Mouse (Mus musculus) kidney, adult 2 months (tissue): Measurements from ENCODE around the gene Noa1. TPM values are rescaled to one million over a fixed set of nuclear protein-coding genes. Genes with fewer than 3 reads are reported as not detected.
A peak's percentile ranks its signal among the peaks of the same experiment; 100 is the strongest.

Experiments
- DNase-seq: peaks from one replicate; pipeline ENCODE4 v3.0.0; 2021
- H3K27ac ChIP-seq: fragments of 200-500 bp; 2 replicates; pipeline ENCODE4 v1.5.1; 2012; ENCODE audit warnings: low read depth, low read length, control low read depth, inconsistent platforms; ENCODE audit not compliant: insufficient read depth
- H3K27me3 ChIP-seq: fragments of 200-500 bp; replicated peaks from 2 replicates; pipeline ENCODE4 v1.6.1; 2012; ENCODE audit warnings: mild to moderate bottlenecking, moderate library complexity, low read length, inconsistent platforms; ENCODE audit not compliant: control insufficient read depth, insufficient read depth
- H3K36me3 ChIP-seq: fragments of 200-500 bp; 2 replicates; pipeline ENCODE4 v1.6.1; 2012; ENCODE audit warnings: mild to moderate bottlenecking, moderate library complexity, low read length, inconsistent platforms; ENCODE audit not compliant: control insufficient read depth, insufficient read depth
- H3K4me1 ChIP-seq: fragments of 200-500 bp; 2 replicates; pipeline ENCODE4 v1.6.1; 2011; ENCODE audit warnings: low read length; ENCODE audit not compliant: control insufficient read depth, insufficient read depth
- H3K4me3 ChIP-seq: fragments of 200-500 bp; 2 replicates; pipeline ENCODE4 v1.5.1; 2011; ENCODE audit warnings: mild to moderate bottlenecking, low read depth, low read length, control low read depth; ENCODE audit not compliant: insufficient read depth
- CTCF ChIP-seq: fragments of 200-500 bp; conservative IDR thresholded peaks from 2 replicates; pipeline ENCODE4 v1.5.1; 2011; ENCODE audit warnings: low read depth, mild to moderate bottlenecking, control low read depth, low read length, moderate library complexity, mixed read lengths; ENCODE audit not compliant: insufficient read depth, insufficient read length
- POLR2A ChIP-seq: fragments of 200-500 bp; IDR thresholded peaks from one replicate; pipeline ENCODE4 v1.6.1; 2011; ENCODE audit warnings: low read depth, low read length, control low read depth
- WGBS: fragments of 180-500 bp; shearing (Covaris S2); methylation state at CpG from one replicate; pipeline ENCODE4 v1.1.7; 2018; 5-methylcytosine and 5-hydroxymethylcytosine counted together
- polyA plus RNA-seq: library from polyadenylated mRNA; depleted of rRNA; stranded (reverse); fragments of >200 nt; gene quantifications from 2 replicates; pipeline ENCODE4 v1.2.3, GENCODE M21; 2012; rRNA removed

Noa1 gene
- polyA plus RNA-seq, 1 experiment = 15.1 TPM

GRCm38 (mm10) chr5:77245463-77245786 is 64.5 kb downstream of the Noa1 start:
- Histone ChIP-seq H3K36me3 (no peaks in the 10 kb centered on the region), H3K4me1 (peaks cover 3% of the 10 kb centered on the region; the same call in 1 of the 2 replicates), H3K4me3 (peak overlapping the region; percentile 36), H3K27me3 (no peaks in the 10 kb centered on the region), H3K27ac (no peak overlapping the region)
- 22% methylated on average over 7 of the region's 7 CpGs for WGBS
- DNase-seq = no peak
- TF ChIP-seq POLR2A = no peak
- no peak for TF ChIP-seq CTCF

- Histone ChIP-seq H3K36me3 (no peaks in the 10 kb centered on the region), H3K4me3 (no peak overlapping the region), H3K27me3 (no peaks in the 10 kb centered on the region), H3K27ac (no peak overlapping the region), H3K4me1 (peaks cover 3% of the 10 kb centered on the region; the same call in 1 of the 2 replicates)
- TF ChIP-seq CTCF (no peak), POLR2A (no peak)
- no peak for DNase-seq
- WGBS = 69% methylated on average over 8 of the region's 8 CpGs
Measured at GRCm38 (mm10) chr5:77244331-77244987, 65.4 kb downstream of the Noa1 start.

Other genes with a start within 250 kb of the Noa1 start
- 14.2 and 18.4 TPM in 2 replicates for gene Hopx, start 195.0 kb downstream of the Noa1 start, polyA plus RNA-seq
- 0.23 and 0.68 TPM in 2 replicates for gene Spink2, start 98.6 kb downstream of the Noa1 start, polyA plus RNA-seq
- gene Rest, start 44.6 kb downstream of the Noa1 start, polyA plus RNA-seq = 7.3 and 8.3 TPM in 2 replicates
- gene Polr2b, start 63 bp upstream of the Noa1 start, polyA plus RNA-seq = 15.7 and 32.2 TPM in 2 replicates
- 4,855 and 6,899 TPM in 2 replicates for gene Igfbp7, start 98.0 kb upstream of the Noa1 start, polyA plus RNA-seq